Mouse (Mus musculus): ENCODE data around the gene Zfp281. TPM values are rescaled to one million over a fixed set of nuclear protein-coding genes. Genes with fewer than 3 reads are reported as not detected.

Gene Zfp281
- polyA plus RNA-seq, 1 experiment, result 4.4 TPM

DNA sequence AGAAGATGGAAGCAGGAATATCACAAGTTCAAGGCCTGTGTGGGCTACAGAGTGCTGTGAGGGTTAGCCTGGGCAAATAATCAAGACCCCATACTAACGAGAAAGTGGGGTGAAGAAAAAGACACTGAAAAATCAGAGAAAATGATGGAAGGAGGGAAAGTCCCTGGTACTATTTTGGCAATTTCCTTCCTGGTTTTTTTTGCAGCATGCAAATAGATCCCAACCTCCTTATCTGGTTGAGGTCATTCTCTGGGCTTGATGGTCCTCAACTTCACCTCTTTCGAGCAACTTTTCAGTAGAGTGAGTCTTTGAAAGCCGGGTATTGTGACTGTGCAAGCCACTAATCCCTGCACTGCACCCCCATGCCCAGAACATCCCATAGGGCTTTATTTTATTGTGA, 24.6 kb upstream of the Zfp281 start:
- Histone ChIP-seq H3K79me2 (ENCODE audit: control insufficient read depth, insufficient read depth) (no peaks in the 10 kb centered on the region), H3K36me3 (ENCODE audit: control insufficient read depth, insufficient read depth) (no peaks in the 10 kb centered on the region), H3K79me3 (ENCODE audit: low read depth) (no peaks in the 10 kb centered on the region), H3ac (ENCODE audit: control insufficient read depth, insufficient read length, low read depth) (no peak overlapping the region), H3K4me3 (ENCODE audit: insufficient read depth, poor library complexity, severe bottlenecking) (no peak overlapping the region), H3K27me3 (ENCODE audit: control insufficient read depth, insufficient read depth, insufficient read length) (no peaks in the 10 kb centered on the region)
- TF ChIP-seq USF1 (IDR thresholded peaks at IDR 0.05; ENCODE audit: low read depth), result no peak

DNA sequence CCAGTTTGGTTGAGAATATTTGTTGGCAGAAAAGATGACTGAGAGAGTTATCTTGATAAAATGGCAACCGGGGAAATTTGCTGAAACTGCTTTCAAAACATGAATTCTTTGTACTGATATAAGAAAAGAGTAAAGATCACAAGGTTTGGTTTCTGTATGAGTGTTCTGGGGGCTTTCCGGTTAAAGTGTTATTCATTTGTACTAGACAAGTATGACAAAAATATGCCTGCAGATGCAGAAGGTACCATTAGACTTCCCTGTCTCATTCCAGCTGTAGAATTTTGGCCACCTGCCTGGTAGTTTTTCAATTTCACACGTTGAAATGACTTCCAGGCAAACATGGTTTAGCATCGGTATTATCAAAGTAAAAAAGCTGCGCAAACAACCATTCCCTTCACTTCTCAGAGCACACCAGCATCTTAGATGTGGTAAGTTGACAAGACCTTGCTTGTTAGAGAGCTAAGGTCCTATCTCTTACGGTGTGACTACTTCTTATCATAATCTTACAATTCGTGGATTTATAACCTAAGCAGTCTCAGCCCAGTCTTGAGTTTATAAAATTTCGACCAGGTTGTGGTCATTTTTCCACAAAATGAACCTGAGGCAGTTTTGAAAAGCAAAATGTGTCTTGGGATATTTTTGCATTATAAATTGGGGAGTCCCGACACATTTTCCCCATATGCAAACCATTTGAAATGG, 23.9 kb upstream of the Zfp281 start:
- H3K4me3 ChIP-seq (ENCODE audit: insufficient read depth, poor library complexity, severe bottlenecking), result no peak overlapping the region
- no peaks in the 10 kb centered on the region for H3K36me3 ChIP-seq (ENCODE audit: control insufficient read depth, insufficient read depth)
- H3ac ChIP-seq (ENCODE audit: control insufficient read depth, insufficient read length, low read depth), result no peak overlapping the region
- H3K27me3 ChIP-seq (ENCODE audit: control insufficient read depth, insufficient read depth, insufficient read length), result no peaks in the 10 kb centered on the region
- H3K79me2 ChIP-seq (ENCODE audit: control insufficient read depth, insufficient read depth), result no peaks in the 10 kb centered on the region
- no peak for TF ChIP-seq FOSL1 (IDR thresholded peaks at IDR 0.05; ENCODE audit: insufficient read depth, low read length, poor library complexity, severe bottlenecking)
- no peak for TF ChIP-seq MYOG (IDR thresholded peaks at IDR 0.05; ENCODE audit: control insufficient read depth, extremely low read depth, insufficient read length)
- no peak for TF ChIP-seq USF1 (IDR thresholded peaks at IDR 0.05; ENCODE audit: low read depth)
- no peaks in the 10 kb centered on the region for H3K79me3 ChIP-seq (ENCODE audit: low read depth)

DNA sequence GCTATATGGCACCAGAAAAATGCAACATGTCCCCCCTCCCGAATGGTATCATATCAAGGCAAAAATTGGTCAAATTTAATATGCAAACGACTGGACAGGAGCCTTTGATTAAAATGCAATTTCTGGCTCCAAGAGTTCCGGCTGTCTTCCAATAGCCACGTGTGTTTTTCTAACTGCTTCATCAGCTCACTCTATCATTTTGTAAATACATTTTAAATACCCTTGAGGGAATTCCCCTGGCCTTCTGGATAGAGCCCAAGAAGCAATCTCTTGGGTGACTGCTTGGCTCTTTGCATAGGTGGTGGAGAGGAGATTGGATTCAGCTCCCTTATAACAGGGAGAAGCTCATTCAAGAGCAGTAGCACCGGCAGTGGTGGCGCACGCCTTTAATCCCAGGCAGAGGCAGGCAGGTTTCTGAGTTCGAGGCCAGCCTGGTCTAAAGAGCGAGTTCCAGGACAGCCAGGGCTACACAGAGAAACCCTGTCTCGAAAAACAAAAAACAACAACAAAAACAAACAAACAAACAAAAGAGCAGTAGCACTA, 23.3 kb upstream of the Zfp281 start:
- Histone ChIP-seq H3ac (ENCODE audit: control insufficient read depth, insufficient read length, low read depth) (no peak overlapping the region), H3K4me3 (ENCODE audit: insufficient read depth, poor library complexity, severe bottlenecking) (no peak overlapping the region), H3K79me3 (ENCODE audit: low read depth) (no peaks in the 10 kb centered on the region), H3K79me2 (ENCODE audit: control insufficient read depth, insufficient read depth) (no peaks in the 10 kb centered on the region), H3K27me3 (ENCODE audit: control insufficient read depth, insufficient read depth, insufficient read length) (no peaks in the 10 kb centered on the region), H3K36me3 (ENCODE audit: control insufficient read depth, insufficient read depth) (no peaks in the 10 kb centered on the region)
- TF ChIP-seq FOSL1 (IDR thresholded peaks at IDR 0.05; ENCODE audit: insufficient read depth, low read length, poor library complexity, severe bottlenecking) (no peak), MAX (IDR thresholded peaks at IDR 0.05) (no peak), MYOD1 (IDR thresholded peaks at IDR 0.05; ENCODE audit: control insufficient read depth, insufficient read length, low read depth) (no peak), MYOG (IDR thresholded peaks at IDR 0.05; ENCODE audit: control insufficient read depth, extremely low read depth, insufficient read length) (no peak), CEBPB (IDR thresholded peaks at IDR 0.05; ENCODE audit: low read depth) (no peak), USF1 (IDR thresholded peaks at IDR 0.05; ENCODE audit: low read depth) (no peak), CTCF (IDR thresholded peaks at IDR 0.05; ENCODE audit: control insufficient read depth, insufficient read depth, insufficient read length) (no peak)

DNA sequence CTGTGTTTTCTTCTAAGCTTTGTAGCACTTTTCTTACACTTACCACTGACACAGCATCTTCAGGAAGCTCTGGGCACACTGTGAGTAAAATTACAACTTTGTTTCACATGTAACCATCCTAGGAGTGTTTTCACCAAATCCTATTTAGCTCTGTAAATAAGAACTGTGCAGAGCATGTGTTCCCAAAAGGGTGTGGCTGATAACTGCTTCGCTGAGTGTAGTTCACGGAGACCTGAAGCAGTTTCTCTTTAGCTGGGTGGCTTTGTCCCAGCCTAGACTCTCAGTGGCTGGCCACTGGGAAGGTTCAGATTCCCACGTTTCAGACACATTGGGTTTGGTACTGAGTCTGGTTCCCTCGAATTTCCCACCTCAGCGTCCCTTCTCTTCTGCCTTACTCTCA, 22.4 kb upstream of the Zfp281 start:
- no peaks in the 10 kb centered on the region for H3K36me3 ChIP-seq (ENCODE audit: control insufficient read depth, insufficient read depth)
- no peak overlapping the region for H3ac ChIP-seq (ENCODE audit: control insufficient read depth, insufficient read length, low read depth)
- TF ChIP-seq CTCF (IDR thresholded peaks at IDR 0.05; ENCODE audit: control insufficient read depth, insufficient read depth, insufficient read length) (no peak), USF1 (IDR thresholded peaks at IDR 0.05; ENCODE audit: low read depth) (no peak), MYOD1 (IDR thresholded peaks at IDR 0.05; ENCODE audit: control insufficient read depth, insufficient read length, low read depth) (no peak), MAX (IDR thresholded peaks at IDR 0.05) (no peak), MYOG (IDR thresholded peaks at IDR 0.05; ENCODE audit: control insufficient read depth, extremely low read depth, insufficient read length) (no peak), FOSL1 (IDR thresholded peaks at IDR 0.05; ENCODE audit: insufficient read depth, low read length, poor library complexity, severe bottlenecking) (no peak), CEBPB (IDR thresholded peaks at IDR 0.05; ENCODE audit: low read depth) (no peak)
- no peak overlapping the region for H3K4me3 ChIP-seq (ENCODE audit: insufficient read depth, poor library complexity, severe bottlenecking)
- no peaks in the 10 kb centered on the region for H3K27me3 ChIP-seq (ENCODE audit: control insufficient read depth, insufficient read depth, insufficient read length)
- H3K79me3 ChIP-seq (ENCODE audit: low read depth), result no peaks in the 10 kb centered on the region
- H3K79me2 ChIP-seq (ENCODE audit: control insufficient read depth, insufficient read depth), result no peaks in the 10 kb centered on the region

DNA sequence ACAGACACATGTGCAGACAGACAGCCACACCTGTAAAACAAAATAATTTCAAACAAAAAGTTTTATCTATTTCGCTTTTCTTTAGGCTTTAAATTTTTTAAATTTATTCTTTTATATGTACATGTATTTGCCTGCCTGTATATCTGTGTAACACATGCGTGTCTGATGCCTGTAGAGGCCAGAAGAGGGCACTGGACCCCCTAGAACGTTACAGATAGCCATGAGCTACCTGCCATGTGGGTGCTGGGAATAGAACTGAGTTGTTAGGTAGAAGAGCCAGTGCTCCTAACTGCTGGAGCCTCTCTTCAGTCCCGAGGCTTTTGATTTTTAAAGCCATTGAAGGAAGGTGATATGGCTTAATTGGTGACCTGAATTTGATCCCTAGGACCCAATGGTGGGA, 20.5 kb upstream of the Zfp281 start:
- no peaks in the 10 kb centered on the region for H3K36me3 ChIP-seq (ENCODE audit: control insufficient read depth, insufficient read depth)
- TF ChIP-seq CEBPB (IDR thresholded peaks at IDR 0.05; ENCODE audit: low read depth), result no peak
- no peak for TF ChIP-seq USF1 (IDR thresholded peaks at IDR 0.05; ENCODE audit: low read depth)
- no peak for TF ChIP-seq MAX (IDR thresholded peaks at IDR 0.05)
- TF ChIP-seq MYOD1 (IDR thresholded peaks at IDR 0.05; ENCODE audit: control insufficient read depth, insufficient read length, low read depth), result no peak
- TF ChIP-seq MYOG (IDR thresholded peaks at IDR 0.05; ENCODE audit: control insufficient read depth, extremely low read depth, insufficient read length), result no peak
- no peaks in the 10 kb centered on the region for H3K79me3 ChIP-seq (ENCODE audit: low read depth)
- no peaks in the 10 kb centered on the region for H3K27me3 ChIP-seq (ENCODE audit: control insufficient read depth, insufficient read depth, insufficient read length)
- no peak overlapping the region for H3ac ChIP-seq (ENCODE audit: control insufficient read depth, insufficient read length, low read depth)
- H3K79me2 ChIP-seq (ENCODE audit: control insufficient read depth, insufficient read depth), result no peaks in the 10 kb centered on the region
- H3K4me3 ChIP-seq (ENCODE audit: insufficient read depth, poor library complexity, severe bottlenecking), result no peak overlapping the region

DNA sequence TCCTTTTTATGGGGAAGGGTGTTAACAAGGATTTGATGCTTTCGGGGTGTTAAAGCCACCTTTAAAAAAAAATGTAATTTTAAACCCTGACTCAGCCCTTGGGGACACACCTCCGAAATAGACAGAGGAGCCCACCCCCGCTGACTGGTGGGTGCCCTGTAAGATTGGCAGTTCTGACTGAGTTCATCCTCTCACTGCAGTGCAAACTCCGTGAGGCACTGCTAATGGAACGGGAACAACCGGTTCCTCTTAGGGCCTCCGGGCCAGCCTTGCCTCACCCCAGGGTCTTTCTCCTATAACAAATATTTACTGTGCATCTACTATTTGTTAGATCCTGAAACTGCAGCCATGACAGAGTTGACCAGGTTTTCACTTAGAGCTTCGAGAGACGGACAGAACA, 18.9 kb upstream of the Zfp281 start:
- Histone ChIP-seq H3K27me3 (ENCODE audit: control insufficient read depth, insufficient read depth, insufficient read length) (no peaks in the 10 kb centered on the region), H3K79me2 (ENCODE audit: control insufficient read depth, insufficient read depth) (no peaks in the 10 kb centered on the region), H3K36me3 (ENCODE audit: control insufficient read depth, insufficient read depth) (no peaks in the 10 kb centered on the region), H3K4me3 (ENCODE audit: insufficient read depth, poor library complexity, severe bottlenecking) (no peak overlapping the region), H3K79me3 (ENCODE audit: low read depth) (no peaks in the 10 kb centered on the region), H3ac (ENCODE audit: control insufficient read depth, insufficient read length, low read depth) (no peak overlapping the region)
- TF ChIP-seq MAX (IDR thresholded peaks at IDR 0.05) (no peak), CTCF (IDR thresholded peaks at IDR 0.05; ENCODE audit: control insufficient read depth, insufficient read depth, insufficient read length) (no peak), CEBPB (IDR thresholded peaks at IDR 0.05; ENCODE audit: low read depth) (no peak), FOSL1 (IDR thresholded peaks at IDR 0.05; ENCODE audit: insufficient read depth, low read length, poor library complexity, severe bottlenecking) (no peak), MYOD1 (IDR thresholded peaks at IDR 0.05; ENCODE audit: control insufficient read depth, insufficient read length, low read depth) (no peak), USF1 (IDR thresholded peaks at IDR 0.05; ENCODE audit: low read depth) (no peak), MYOG (IDR thresholded peaks at IDR 0.05; ENCODE audit: control insufficient read depth, extremely low read depth, insufficient read length) (no peak)

All from C2C12 (cell line).